Comparison of ENCODE assay signal across 31 mouse cellular contexts in genomic region chr10:117782056-117782455, GRCm38 (mm10).
"Had no signal": no experiment of that assay in that cellular context is flagged by ENCODE, and none has a peak within 500 bp of the region (broad histone marks: within the 10 kb centered on the region; RNA-seq: fewer than 3 reads in every experiment).

No protein-coding gene starts in this region.

- H3K4me2 ChIP-seq: heart, embryonic 11.5 days; heart, embryonic 12.5 days; heart, embryonic 13.5 days; heart, embryonic 15.5 days; hindbrain, embryonic 12.5 days; hindbrain, embryonic 13.5 days; hindbrain, embryonic 14.5 days; hindbrain, embryonic 15.5 days; intestine, embryonic 15.5 days; kidney, embryonic 15.5 days had no signal

- H3K27ac ChIP-seq: heart, embryonic 13.5 days; heart, embryonic 15.5 days; hindbrain, embryonic 10.5 days; hindbrain, embryonic 12.5 days; hindbrain, embryonic 13.5 days; hindbrain, embryonic 14.5 days; hindbrain, embryonic 15.5 days; hindbrain, postnatal 0 days; intestine, embryonic 15.5 days; kidney, embryonic 15.5 days; kidney, postnatal 0 days; layer of hippocampus, adult 2 months; left cerebral cortex, adult 2 months had no signal

- H3K27me3 ChIP-seq: heart, embryonic 12.5 days; heart, embryonic 13.5 days; heart, embryonic 15.5 days; hindbrain, embryonic 12.5 days; hindbrain, embryonic 13.5 days; hindbrain, embryonic 15.5 days; intestine, embryonic 15.5 days; kidney, embryonic 15.5 days had no signal

- H3K9ac ChIP-seq: heart, embryonic 12.5 days; heart, embryonic 13.5 days; heart, embryonic 15.5 days; hindbrain, embryonic 12.5 days; hindbrain, embryonic 13.5 days; hindbrain, embryonic 14.5 days; hindbrain, embryonic 15.5 days; intestine, embryonic 15.5 days; kidney, embryonic 15.5 days had no signal

- DNase-seq: heart, postnatal 10 days; heart, postnatal 14 days; heart, postnatal 36 days; heart, postnatal 4 days; kidney, adult 11 months; kidney, adult 18-20 months; kidney, postnatal 10 days; kidney, postnatal 14 days; kidney, postnatal 25 days; kidney, postnatal 4 days; layer of hippocampus, adult 9-11 months; layer of hippocampus, postnatal 36 days had no signal

- ATAC-seq: hindbrain, embryonic 16.5 days; hindbrain, postnatal 0 days; inflammation-experienced regulatory T-cells, adult 6 months; intestine, embryonic 15.5 days; intestine, embryonic 16.5 days; intestine, postnatal 0 days had no signal

- H3K9me3 ChIP-seq: heart, embryonic 12.5 days; heart, embryonic 13.5 days; heart, embryonic 15.5 days; hindbrain, embryonic 10.5 days; hindbrain, embryonic 12.5 days; hindbrain, embryonic 13.5 days; hindbrain, embryonic 15.5 days; intestine, embryonic 15.5 days; kidney, embryonic 15.5 days had no signal

- H3K4me1 ChIP-seq: heart, embryonic 12.5 days; heart, embryonic 13.5 days; heart, embryonic 15.5 days; hindbrain, embryonic 10.5 days; hindbrain, embryonic 12.5 days; hindbrain, embryonic 13.5 days; hindbrain, embryonic 15.5 days; intestine, embryonic 15.5 days; kidney, embryonic 15.5 days had no signal

- H3K4me3 ChIP-seq: heart, embryonic 12.5 days; heart, embryonic 13.5 days; heart, embryonic 15.5 days; hindbrain, embryonic 10.5 days; hindbrain, embryonic 12.5 days; hindbrain, embryonic 13.5 days; hindbrain, embryonic 15.5 days; intestine, embryonic 15.5 days; kidney, embryonic 15.5 days; layer of hippocampus, adult 2 months; left cerebral cortex, adult 2 months had no signal
